Mouse (Mus musculus): ENCODE data around the gene Smarcd3. TPM values are rescaled to one million over a fixed set of nuclear protein-coding genes. Genes with fewer than 3 reads are reported as not detected.

The Smarcd3 gene
- polyA plus RNA-seq, 1 experiment from 2014 or later = 170 TPM

GRCm38 (mm10) chr5:24595786-24596380 lies 28.3 kb downstream of the Smarcd3 start:
- Histone ChIP-seq H3K9me3 (replicated peaks; ENCODE audit: control insufficient read depth, low read length) (no peaks in the 10 kb centered on the region), H3K4me2 (ENCODE audit: low read length) (peak overlapping the region; percentile 93), H3K4me1 (ENCODE audit: control insufficient read depth, insufficient read depth, low read length) (peaks cover 50% of the 10 kb centered on the region), H3K9ac (ENCODE audit: low read length) (peak overlapping the region; percentile 53), H3K27ac (ENCODE audit: low read depth, low read length) (peak overlapping the region; percentile 99), H3K27me3 (replicated peaks; ENCODE audit: control insufficient read depth, insufficient read depth, low read length) (no peaks in the 10 kb centered on the region), H3K36me3 (ENCODE audit: control insufficient read depth, insufficient read depth, low read length) (peaks cover 48% of the 10 kb centered on the region), H3K4me3 (ENCODE audit: low read depth, low read length) (peak overlapping the region; percentile 26; the same call in 1 of the 2 replicates)
- DNase-seq (ENCODE audit: low spot score) = no peak
- 29% methylated on average over 14 of the region's 14 CpGs for WGBS
- no peak for ATAC-seq

GRCm38 (mm10) chr5:24595261-24595660 lies 28.9 kb downstream of the Smarcd3 start:
- 91% methylated on average over 5 of the region's 5 CpGs for WGBS
- Histone ChIP-seq H3K4me1 (ENCODE audit: control insufficient read depth, insufficient read depth, low read length) (peaks cover 44% of the 10 kb centered on the region), H3K27ac (ENCODE audit: low read depth, low read length) (peak overlapping the region; percentile 99), H3K4me3 (ENCODE audit: low read depth, low read length) (no peak overlapping the region), H3K27me3 (replicated peaks; ENCODE audit: control insufficient read depth, insufficient read depth, low read length) (no peaks in the 10 kb centered on the region), H3K9me3 (replicated peaks; ENCODE audit: control insufficient read depth, low read length) (no peaks in the 10 kb centered on the region), H3K36me3 (ENCODE audit: control insufficient read depth, insufficient read depth, low read length) (peaks cover 54% of the 10 kb centered on the region), H3K9ac (ENCODE audit: low read length) (peak overlapping the region; percentile 53; the same call in 1 of the 2 replicates), H3K4me2 (ENCODE audit: low read length) (peak overlapping the region; percentile 93)
- DNase-seq (ENCODE audit: low spot score) = no peak
- no peak for ATAC-seq

GRCm38 (mm10) chr5:24594346-24594745 lies 29.9 kb downstream of the Smarcd3 start:
- Histone ChIP-seq H3K4me3 (ENCODE audit: low read depth, low read length) (no peak overlapping the region), H3K27ac (ENCODE audit: low read depth, low read length) (no peak overlapping the region), H3K4me1 (ENCODE audit: control insufficient read depth, insufficient read depth, low read length) (peaks cover 38% of the 10 kb centered on the region), H3K36me3 (ENCODE audit: control insufficient read depth, insufficient read depth, low read length) (peaks cover 62% of the 10 kb centered on the region), H3K9ac (ENCODE audit: low read length) (no peak overlapping the region), H3K9me3 (replicated peaks; ENCODE audit: control insufficient read depth, low read length) (no peaks in the 10 kb centered on the region), H3K4me2 (ENCODE audit: low read length) (no peak overlapping the region), H3K27me3 (replicated peaks; ENCODE audit: control insufficient read depth, insufficient read depth, low read length) (no peaks in the 10 kb centered on the region)
- ATAC-seq = no peak
- 97% methylated on average over 5 of the region's 5 CpGs for WGBS
- no peak for DNase-seq (ENCODE audit: low spot score)

- Histone ChIP-seq H3K4me3 (ENCODE audit: low read depth, low read length) (no peak overlapping the region), H3K36me3 (ENCODE audit: control insufficient read depth, insufficient read depth, low read length) (peaks cover 66% of the 10 kb centered on the region), H3K27ac (ENCODE audit: low read depth, low read length) (no peak overlapping the region), H3K4me1 (ENCODE audit: control insufficient read depth, insufficient read depth, low read length) (peaks cover 34% of the 10 kb centered on the region), H3K27me3 (replicated peaks; ENCODE audit: control insufficient read depth, insufficient read depth, low read length) (no peaks in the 10 kb centered on the region), H3K9ac (ENCODE audit: low read length) (no peak overlapping the region), H3K4me2 (ENCODE audit: low read length) (no peak overlapping the region), H3K9me3 (replicated peaks; ENCODE audit: control insufficient read depth, low read length) (no peaks in the 10 kb centered on the region)
- 68% methylated on average over 10 of the region's 10 CpGs for WGBS
- no peak for ATAC-seq
- no peak for DNase-seq (ENCODE audit: low spot score)
Measured at GRCm38 (mm10) chr5:24593928-24594327, 30.3 kb downstream of the Smarcd3 start.

GRCm38 (mm10) chr5:24593230-24593629 lies 31.0 kb downstream of the Smarcd3 start:
- DNase-seq (ENCODE audit: low spot score) (no peak), ATAC-seq (no peak)
- Histone ChIP-seq H3K4me3 (ENCODE audit: low read depth, low read length) (no peak overlapping the region), H3K9me3 (replicated peaks; ENCODE audit: control insufficient read depth, low read length) (no peaks in the 10 kb centered on the region), H3K27ac (ENCODE audit: low read depth, low read length) (no peak overlapping the region), H3K4me1 (ENCODE audit: control insufficient read depth, insufficient read depth, low read length) (peaks cover 28% of the 10 kb centered on the region), H3K36me3 (ENCODE audit: control insufficient read depth, insufficient read depth, low read length) (peaks cover 71% of the 10 kb centered on the region), H3K9ac (ENCODE audit: low read length) (no peak overlapping the region), H3K4me2 (ENCODE audit: low read length) (no peak overlapping the region), H3K27me3 (replicated peaks; ENCODE audit: control insufficient read depth, insufficient read depth, low read length) (no peaks in the 10 kb centered on the region)
- whole genome bisulfite sequencing = 79% methylated on average over 10 of the region's 10 CpGs

- Histone ChIP-seq H3K4me1 (ENCODE audit: control insufficient read depth, insufficient read depth, low read length) (peaks cover 27% of the 10 kb centered on the region), H3K27me3 (replicated peaks; ENCODE audit: control insufficient read depth, insufficient read depth, low read length) (no peaks in the 10 kb centered on the region), H3K27ac (ENCODE audit: low read depth, low read length) (no peak overlapping the region), H3K9me3 (replicated peaks; ENCODE audit: control insufficient read depth, low read length) (no peaks in the 10 kb centered on the region), H3K9ac (ENCODE audit: low read length) (no peak overlapping the region), H3K4me2 (ENCODE audit: low read length) (no peak overlapping the region), H3K4me3 (ENCODE audit: low read depth, low read length) (no peak overlapping the region), H3K36me3 (ENCODE audit: control insufficient read depth, insufficient read depth, low read length) (peaks cover 73% of the 10 kb centered on the region)
- DNase-seq (ENCODE audit: low spot score) = no peak
- 69% methylated on average over 21 of the region's 21 CpGs for WGBS
- ATAC-seq = no peak
Measured at GRCm38 (mm10) chr5:24592471-24593160, 31.6 kb downstream of the Smarcd3 start.

- no peak overlapping the region for H3K4me3 ChIP-seq (ENCODE audit: low read depth, low read length)
- H3K4me1 ChIP-seq (ENCODE audit: control insufficient read depth, insufficient read depth, low read length) = peaks cover 28% of the 10 kb centered on the region
Measured at GRCm38 (mm10) chr5:24591796-24592470, 32.3 kb downstream of the Smarcd3 start.

GRCm38 (mm10) chr5:24591268-24591721 lies 32.9 kb downstream of the Smarcd3 start:
- Histone ChIP-seq H3K27me3 (replicated peaks; ENCODE audit: control insufficient read depth, insufficient read depth, low read length) (no peaks in the 10 kb centered on the region), H3K4me2 (ENCODE audit: low read length) (no peak overlapping the region), H3K27ac (ENCODE audit: low read depth, low read length) (no peak overlapping the region), H3K36me3 (ENCODE audit: control insufficient read depth, insufficient read depth, low read length) (peaks cover 73% of the 10 kb centered on the region), H3K9ac (ENCODE audit: low read length) (no peak overlapping the region), H3K4me1 (ENCODE audit: control insufficient read depth, insufficient read depth, low read length) (peaks cover 22% of the 10 kb centered on the region), H3K9me3 (replicated peaks; ENCODE audit: control insufficient read depth, low read length) (no peaks in the 10 kb centered on the region), H3K4me3 (ENCODE audit: low read depth, low read length) (no peak overlapping the region)
- WGBS = 30% methylated on average over 23 of the region's 23 CpGs
- DNase-seq (ENCODE audit: low spot score) = no peak
- no peak for ATAC-seq

More at GRCm38 (mm10) chr5:24591796-24592470, 32.3 kb downstream of the Smarcd3 start:
- H3K27ac ChIP-seq (ENCODE audit: low read depth, low read length) = no peak overlapping the region
- no peak for DNase-seq (ENCODE audit: low spot score)
- WGBS = 72% methylated on average over 24 of the region's 24 CpGs
- no peak for ATAC-seq
- H3K36me3 ChIP-seq (ENCODE audit: control insufficient read depth, insufficient read depth, low read length) = peaks cover 73% of the 10 kb centered on the region
- H3K9ac ChIP-seq (ENCODE audit: low read length) = 0 out of 2 replicates have a peak overlapping the region, but pooled peaks have one; percentile 25
- H3K4me2 ChIP-seq (ENCODE audit: low read length) = no peak overlapping the region
- no peaks in the 10 kb centered on the region for H3K27me3 ChIP-seq (replicated peaks; ENCODE audit: control insufficient read depth, insufficient read depth, low read length)
- H3K9me3 ChIP-seq (replicated peaks; ENCODE audit: control insufficient read depth, low read length) = no peaks in the 10 kb centered on the region

Data from forebrain, embryonic 14.5 days (tissue).